Mouse (Mus musculus): ENCODE results near the gene Cela1.

Cela1 gene

DNA sequence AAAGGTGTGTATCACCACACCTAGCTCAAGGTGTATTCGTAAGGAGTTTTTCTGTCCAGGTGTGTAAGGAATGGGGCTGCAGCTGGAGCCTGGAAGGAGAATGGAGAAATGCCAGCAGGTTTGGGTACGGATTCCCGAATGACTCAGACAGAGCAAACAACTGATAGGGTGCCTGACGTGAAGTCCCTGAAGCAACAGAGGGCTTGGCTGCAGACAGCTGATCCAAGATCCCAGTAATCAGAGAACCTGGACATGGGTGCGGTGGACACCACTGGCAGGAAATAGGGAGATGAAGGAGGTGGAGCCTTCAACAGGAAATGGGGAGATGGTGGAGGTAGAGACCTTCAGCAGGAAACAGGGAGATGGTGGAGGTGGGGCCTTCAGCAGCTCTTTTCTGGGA is 55.4 kb downstream of the Cela1 start:
- no peak for DNase-seq

DNA sequence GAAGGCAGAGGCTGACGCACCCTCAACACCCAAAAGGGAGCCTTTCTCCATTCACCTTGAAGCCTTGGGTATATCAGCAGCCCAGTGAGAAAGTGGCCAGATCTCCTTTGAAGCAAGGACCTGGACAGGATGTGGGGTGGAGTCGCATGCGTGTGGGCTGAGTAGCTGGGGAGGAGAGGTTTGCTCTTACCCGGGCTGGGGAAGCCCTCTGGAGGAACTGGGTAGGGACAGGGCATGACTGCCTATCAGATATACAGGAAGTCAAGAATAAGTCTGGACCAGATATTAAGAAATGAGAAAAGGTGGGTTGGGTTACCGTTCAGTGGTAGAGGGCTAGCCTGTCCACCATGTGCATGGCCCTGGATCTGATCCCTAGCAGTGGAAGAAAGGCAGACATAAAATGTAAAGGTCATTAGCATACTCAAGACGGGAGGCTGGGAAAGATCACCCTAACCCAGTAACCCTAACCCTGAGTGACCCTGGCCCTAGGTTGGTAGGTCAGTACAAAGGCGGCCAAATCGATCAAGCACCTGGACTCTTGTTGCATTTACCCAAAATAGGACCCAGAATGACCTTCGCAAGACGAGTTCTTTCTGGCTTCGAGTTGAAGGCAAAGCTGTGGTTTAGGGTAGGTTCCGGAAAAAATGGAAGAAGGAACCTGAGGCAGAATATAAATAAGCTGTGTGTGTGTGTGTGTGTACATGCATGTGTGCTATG is 56.1 kb downstream of the Cela1 start:
- DNase-seq = no peak

DNA sequence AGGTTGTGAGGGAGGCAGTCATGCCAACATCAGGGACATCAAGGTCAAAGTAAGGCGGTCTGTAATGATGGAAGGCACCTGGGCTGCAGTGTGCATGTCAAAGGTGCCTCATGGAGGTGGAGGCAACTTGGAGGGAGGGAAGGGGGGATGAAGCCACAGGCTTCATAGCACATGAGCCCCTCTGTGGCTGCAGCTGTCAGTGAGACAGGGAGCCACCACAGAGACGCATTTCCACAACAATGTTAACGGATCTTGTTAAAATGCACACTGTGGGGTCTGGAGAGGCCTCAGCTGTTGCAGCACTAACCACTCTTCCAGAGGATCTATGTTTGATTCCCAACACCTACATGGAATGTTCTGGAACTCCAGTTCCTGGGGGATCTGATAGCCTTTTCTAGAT is 57.6 kb downstream of the Cela1 start:
- DNase-seq = no peak

DNA sequence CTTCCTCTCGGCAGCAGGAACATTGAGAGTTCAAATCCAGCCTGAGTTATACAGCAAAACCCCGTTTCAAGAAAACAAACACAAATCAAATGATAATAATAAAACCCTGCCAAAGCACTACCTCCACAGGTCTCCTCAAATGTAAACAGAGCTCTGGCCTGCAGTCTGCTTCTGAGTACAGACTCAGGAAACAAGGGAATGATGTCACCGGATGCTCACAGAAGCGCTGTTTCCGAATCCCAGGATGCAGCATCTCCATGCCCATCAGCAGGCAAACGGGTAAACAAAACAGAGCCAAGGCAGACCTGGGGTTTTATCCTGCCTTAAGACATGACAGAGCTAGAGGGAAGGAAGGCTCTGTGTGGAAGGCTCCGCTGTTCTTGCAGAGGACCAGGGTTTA is 58.9 kb downstream of the Cela1 start:
- DNase-seq = no peak

DNA sequence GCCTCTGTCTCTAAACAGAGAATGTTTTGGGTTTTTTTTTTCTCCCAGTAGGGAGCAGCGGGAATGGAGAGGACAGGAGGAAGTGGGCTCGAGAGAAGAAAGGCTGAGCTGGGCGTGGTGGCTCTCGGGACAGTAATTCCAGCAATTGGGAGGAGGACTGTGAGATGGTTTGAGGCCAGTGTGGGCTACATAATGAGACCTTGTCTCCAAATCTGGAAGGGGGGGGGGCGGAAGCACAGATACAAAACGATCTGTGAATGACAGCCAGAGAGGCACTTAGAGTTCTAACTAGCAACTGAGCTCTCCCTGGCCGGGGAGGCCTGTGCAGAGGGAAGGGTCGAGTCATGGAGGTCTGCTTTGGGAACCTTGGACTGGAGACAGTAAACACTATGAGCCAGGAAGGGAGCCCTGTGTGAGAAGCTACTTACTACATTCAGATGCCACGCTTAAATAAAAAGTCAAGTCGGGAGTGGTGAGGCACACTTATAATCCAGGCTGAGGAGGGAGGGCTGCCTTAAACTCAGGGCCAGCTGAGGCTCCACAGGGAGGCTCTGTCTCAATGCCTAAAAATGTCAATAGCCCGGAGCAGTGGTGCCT is 59.8 kb downstream of the Cela1 start:
- no peak for DNase-seq

DNA sequence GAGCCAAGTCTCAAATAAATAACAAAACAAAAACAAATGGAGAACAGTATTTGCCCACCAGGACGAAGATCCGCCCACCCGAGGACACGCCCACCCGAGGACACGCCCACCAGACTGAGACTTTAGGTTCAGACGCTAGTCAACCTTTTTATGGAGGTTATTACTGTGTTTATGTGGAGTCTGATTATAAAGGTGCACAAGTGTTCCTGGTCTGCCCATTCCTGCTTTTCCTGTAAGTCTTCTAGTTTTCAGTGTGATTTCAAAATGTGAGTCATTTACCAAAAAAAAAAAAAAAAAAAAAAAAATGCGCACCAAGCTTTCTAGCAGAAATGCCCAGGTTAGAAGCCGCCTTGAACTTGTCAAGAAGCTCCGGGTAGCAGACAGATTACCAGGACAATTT is 60.4 kb downstream of the Cela1 start:
- no peak for DNase-seq

DNA sequence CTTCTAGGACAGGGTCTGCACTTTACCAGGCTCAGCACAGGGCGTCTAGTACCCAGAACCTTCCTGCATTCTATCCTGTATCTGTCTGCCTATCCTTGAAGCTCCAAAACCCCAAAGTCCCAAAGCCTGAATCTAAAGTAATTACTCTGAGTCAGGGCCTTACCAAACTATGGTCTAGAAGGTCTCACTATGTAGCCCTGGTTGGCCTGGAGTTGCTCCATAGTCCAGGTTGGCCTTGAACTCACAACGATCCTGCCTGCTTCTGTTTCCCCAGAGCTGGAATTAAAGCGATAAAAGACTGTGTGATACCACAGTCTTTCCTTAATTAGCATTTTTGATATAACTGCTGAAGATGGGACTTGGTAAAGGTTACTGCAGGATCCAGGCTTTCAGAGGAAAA is 63.3 kb downstream of the Cela1 start:
- DNase-seq = no peak
